Mouse (Mus musculus) adrenal gland (tissue): ENCODE results near the gene Syt6.
"Not testable (repeated sequence)": the region's sequence is repeated elsewhere in the genome, so short reads cannot be mapped to it uniquely, and the experiment has no call there.

ENCODE experiments used
- intact Hi-C: fragments of 180-260 bp; cut with DNase I; formaldehyde crosslinking; loops from one replicate; pipeline ENCODE4 v1.15.1; 2025
- microRNA-seq, 2 experiments: library from miRNA; unstranded; fragments of <30 nt; microRNA quantifications; one replicate each; pipeline ENCODE4; 2019

Syt6 gene

DNA sequence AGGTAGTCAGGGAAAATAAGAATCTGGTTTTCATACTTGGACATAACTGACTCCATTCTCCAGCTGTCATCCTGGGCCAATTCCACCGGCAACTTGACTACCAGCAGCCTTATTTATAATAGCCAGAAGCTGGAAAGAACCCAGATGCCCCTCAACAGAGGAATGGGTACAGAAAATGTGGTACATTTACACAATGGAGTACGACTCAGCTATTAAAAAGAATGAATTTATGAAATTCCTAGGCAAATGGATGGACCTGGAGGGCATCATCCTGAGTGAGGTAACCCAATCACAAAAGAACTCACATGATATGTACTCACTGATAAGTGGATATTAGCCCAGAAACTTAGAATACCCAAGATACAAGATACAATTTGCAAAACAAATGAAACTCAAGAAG is 70.9 kb downstream of the Syt6 start, which contains the start of gene Atg4a-ps:
Gene Atg4a-ps, minus strand, starts transcription at position 101 of the 400 bp plus-strand sequence.
- intact Hi-C loops, result not testable (repeated sequence)

DNA sequence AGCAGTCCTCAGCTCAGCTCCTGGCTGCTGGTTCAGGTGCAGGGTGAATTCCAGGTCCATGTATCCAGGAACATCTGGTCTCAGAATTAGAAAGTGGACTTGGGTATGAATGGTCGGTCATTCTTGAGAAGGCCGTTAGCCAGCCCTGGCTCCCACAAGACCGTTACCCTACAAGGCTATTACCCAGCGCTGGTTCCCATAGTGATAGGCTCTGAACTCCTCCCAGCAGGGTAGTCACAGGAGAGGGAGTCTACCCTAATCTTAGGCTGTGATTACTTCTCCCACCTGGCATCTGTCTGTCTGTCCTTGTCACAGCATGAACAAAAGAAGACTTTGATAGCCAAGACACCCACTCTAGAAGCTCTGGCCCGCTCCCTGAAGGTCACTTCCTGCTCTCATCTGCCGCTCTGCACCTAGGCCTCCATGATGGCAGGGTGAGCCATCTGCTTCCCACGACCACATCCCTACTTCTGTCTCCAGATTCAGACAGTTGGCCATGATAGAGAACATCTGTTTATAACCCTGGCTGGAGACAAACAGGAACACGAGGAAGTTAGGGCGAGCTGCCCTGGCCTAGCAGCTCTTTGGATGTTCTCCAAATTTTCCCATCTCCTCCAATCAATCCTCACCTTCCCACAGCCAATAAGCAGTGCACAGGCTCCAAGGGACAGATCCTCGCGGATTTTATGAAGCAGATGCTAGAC is 72.3 kb downstream of the Syt6 start:
- intact Hi-C loops, result no loop called here

DNA sequence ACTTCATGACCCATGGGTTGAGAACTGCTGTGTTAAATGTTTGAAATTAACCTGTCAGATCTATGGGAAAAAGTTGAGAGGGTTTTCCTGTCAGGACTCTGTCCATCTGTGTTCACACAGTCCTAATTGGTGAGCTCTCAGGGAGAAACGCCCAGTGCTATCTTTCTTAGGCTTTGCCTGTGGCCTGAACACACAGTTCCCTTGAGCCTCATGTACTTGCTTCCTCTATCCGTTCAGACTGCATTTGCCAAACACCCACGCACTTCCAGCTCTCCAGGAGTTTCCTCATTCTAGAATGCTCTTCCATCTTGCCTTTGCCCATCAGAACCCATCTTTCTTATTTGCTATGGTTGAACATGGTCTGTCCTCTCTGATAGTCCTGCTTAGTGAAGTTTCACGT is 73.5 kb downstream of the Syt6 start:
- intact Hi-C loops, result no loop called here

DNA sequence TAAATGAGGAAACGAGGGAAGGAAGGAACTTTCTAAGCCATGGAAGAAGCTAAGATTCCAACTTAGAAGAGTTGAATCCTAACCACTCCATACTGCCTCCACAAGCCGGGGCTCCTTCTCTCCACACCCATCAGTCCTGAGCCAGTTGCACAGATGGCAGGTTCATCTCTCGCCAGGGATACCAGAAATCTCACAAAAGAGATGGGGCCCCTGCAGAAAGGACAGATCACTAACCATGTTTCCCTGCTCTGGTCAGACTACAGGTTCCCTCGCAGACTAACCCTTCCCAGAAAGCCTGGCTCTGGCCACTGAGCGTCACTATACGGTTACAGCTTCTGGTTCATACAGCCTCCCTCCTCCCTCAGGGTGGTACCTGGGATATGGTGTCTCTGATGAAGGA is 74.7 kb downstream of the Syt6 start:
- intact Hi-C loops, result no loop called here

DNA sequence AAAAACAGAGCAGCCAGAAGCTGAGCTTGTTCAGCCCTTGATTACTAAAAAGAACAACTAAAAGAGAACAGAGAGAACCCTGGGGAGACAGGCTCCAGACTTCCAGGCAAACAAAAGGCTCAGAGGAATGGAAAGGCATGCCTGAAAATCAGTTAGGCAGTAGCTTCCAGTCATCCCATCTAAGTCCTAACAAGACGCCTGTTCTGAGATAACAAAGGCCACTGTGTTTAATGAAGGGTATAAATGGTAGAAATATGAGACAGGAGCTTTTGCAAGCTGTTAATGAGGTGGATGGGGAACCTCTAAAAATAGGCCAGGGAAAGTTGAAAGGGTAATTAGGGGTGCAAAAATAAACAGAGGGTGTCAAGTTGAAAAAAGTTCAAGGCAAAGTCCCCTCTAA is 75.4 kb downstream of the Syt6 start:
- intact Hi-C loops, result no loop called here

DNA sequence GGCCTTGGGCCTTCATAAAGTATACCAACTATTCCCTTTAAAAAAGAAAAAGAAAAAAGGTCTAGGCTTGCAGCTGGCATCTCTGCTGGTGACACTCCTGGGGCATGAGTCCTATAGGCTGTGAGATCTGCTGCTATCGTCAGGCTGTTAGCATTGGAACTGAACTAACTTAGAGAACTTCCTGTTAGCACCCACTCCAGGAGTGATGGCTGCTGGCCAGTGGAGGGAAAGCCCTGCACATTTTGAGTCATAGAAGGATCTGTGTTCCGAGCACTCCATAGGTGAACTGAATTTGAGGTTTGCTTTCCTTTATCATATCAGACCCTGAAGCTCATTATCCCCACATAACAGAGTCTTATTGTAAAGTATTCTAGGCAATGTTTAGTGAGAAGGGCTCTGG is 85.0 kb downstream of the Syt6 start:
- intact Hi-C loops, result no loop called here

DNA sequence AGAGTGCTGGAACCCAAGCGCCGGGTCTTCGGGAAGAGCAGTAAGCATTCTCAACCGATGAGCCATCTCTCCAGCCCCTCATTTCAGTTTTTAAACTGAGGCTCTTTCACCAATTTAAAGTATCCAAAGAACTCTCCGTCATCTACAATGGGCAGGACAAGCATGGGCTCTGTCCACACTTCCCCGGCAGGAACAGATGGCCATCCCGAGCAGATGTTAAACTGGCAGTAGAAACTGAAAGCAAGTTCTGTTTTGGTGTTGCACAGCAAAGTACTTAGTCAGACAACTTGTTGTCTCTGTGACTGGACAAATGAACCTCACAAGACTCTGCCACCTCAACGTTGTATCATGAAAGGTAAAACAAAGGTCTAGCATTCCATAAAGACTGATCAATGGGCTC is 86.7 kb downstream of the Syt6 start:
- intact Hi-C loops, result no loop called here

DNA sequence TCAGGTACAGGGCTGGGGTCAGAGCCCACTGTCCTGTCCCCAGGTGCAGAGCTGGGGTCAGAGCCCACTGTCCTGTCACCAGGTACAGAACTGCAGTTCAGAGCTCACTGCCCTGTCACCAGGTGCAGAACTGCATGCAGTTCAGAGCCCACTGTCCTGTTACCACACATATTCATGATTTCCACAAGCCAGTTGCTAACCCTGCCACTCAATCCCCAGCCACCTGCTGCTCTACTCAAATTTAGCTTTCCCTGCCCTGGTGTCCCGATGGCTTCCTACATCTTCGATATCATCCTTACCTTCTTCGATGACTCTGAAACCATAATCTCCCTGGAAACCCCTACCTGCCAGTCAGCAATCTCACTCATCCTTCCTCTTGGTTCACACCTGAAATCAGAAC is 88.4 kb downstream of the Syt6 start:
- intact Hi-C loops, result no loop called here

DNA sequence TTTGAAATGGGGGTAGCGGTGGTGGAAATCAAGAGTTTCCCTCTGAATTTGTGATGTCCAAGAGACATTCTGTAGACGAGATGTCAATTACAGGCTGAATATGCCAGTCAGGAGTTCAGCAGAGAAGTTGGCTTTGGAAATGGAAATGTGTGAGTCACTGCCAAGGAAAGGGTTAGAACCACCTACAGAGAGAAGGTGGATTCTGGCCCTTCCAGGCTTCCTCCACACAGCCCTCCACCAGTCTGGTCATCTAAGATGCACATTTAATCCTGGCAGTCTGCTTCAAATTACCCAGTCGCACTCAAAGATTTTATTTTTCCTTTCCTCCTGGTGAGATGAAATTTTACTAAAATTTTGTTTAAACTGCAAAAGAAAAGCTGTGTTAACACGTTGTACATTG is 97.1 kb downstream of the Syt6 start:
- intact Hi-C loops, result no loop called here

DNA sequence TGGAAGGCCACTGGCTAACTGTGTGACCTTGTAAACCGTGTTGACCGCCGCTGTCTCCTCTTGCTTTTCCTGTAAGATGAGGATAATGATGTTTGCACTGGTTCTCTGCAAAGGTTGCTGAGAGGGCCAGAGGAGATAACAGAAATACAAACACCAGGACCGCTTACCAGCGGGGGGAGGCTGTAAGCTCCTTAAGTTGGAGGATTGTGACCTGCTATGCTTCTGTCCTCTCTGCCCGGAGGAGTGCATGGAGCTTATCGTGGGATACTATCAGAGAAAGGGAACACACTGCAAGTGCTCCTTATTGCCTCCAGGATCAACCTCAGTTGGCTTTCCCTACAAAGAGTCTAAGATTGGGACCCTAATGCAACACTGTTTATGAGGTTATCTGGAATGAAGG is 97.7 kb downstream of the Syt6 start:
- intact Hi-C loops, result no loop called here

DNA sequence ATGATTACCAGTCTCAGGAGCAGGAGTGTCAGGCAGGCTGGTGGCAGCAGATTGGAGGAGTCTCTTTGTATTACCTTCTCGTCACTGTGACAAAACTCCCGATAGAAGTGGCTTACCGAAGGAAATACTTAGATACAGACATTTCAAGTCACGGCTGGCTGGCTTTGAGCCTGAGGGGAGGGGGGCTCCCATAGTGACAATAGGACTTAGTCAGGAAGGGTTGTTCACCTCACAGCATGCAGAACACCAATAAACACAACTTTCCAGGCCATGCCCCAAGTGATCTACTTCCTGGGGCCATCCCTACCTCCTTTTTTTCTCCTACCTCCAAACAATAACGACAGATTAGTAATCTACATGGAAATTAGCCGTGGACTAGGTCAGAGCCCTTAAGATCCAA is 103.8 kb downstream of the Syt6 start:
- intact Hi-C loops, result no loop called here

DNA sequence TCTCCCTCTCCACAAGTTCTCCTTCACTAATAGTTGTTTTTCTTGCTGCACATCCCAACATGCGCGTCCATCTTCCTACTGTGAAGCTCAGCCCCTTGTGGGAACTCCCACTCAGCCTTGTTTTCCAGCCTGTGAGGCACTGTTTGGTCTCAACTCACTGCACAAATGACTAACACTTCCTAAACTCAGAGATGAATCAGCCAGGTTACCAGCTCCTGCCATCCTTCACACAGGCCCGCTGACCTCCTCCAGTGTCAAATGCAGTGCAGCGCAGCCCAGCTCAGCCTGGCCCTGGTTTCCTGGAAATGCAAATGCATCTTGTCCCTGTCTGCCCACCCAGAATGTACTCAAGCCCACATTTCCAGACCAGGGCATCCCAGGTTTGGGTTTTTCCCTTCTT is 107.4 kb downstream of the Syt6 start:
- intact Hi-C loops, result no loop called here

DNA sequence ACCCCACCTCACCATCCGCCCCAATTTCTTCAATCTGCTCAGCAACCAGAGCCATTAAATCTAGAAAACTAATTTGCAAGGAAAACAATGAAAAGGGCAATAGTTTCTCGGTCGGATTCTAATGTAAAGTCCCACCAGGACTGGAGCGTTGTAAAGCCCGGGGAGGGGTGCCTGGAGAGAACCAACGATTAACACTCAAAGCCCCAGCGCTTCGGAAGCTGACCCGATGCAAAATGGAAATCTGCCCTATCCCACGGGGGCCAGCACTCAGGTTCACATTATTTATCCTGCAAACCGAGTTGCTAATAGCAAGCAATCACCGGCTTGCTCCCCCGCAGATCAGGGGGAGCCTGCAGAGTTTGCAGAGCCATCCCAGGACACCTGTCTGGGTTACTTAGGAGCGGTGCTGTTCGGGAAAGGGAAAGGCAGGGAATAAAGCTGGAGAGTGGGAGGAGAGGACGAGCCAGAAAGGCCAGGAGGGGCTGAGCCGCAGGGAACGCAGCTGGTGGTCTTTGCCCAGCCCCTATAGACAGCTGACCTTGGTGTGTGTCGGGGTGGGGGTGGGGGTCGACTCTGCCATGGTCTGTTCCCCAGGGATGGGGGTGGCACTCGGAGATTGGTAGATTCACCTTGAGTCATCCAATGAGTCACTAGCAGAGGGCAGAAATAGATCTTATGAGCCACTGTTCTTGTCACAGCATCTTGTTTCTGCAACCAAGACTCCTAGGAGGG is 108.4 kb downstream of the Syt6 start:
- intact Hi-C loops, result no loop called here

DNA sequence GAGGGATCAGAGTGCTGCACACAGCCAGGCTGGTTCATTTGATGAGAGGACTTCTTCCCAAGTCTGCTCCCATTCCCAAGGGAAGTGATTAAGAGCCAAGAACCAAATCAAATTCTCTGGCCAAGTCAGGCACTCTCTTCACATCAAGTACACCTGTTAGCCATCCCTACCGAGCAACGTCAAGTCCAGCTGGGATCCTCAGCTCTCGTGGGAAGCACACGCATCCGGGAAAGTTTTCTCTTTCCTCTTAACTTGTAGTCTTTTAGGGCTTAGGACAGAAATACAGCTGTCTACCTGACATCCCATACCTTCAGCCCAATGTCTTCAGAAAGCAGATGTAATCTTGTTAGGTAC is 108.9 kb downstream of the Syt6 start:
- intact Hi-C loops, result no loop called here

DNA sequence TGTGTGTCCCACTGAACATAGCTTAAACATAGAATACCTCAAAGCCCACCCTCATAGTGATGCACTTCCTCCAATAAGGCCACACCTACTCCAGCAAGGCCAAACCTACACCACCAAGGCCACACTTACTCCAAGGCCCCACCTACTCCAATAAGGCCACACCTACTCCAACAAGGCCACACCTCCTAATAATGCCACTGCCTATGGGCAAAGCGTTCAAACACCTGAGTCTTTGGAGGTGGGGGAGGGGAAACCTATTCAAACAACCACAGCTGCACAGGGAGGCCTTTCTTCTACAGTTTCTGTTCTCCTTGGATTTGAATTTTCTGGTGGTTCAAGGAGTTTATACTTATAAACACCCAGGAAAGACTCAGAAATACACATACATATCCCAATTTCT is 114.0 kb downstream of the Syt6 start:
- intact Hi-C loops, result no loop called here

DNA sequence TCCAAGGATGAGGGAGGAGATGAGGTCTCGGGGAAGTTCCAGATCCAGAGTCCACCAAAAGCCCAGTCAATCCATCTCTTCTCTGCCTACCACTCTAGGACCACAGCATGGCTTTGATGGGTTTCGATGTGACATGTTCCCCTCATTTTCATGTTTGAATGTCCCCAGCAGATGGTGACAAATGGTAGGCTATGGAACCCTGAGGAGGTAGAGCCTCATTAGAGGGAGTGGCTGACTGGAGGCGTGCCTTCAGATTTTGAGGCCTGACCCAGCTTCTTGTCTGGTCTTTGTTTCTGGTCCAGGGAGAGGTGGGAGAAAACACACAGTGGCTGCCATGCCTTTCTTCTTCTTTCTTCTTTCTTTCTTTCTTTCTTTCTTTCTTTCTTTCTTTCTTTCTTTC is 115.5 kb downstream of the Syt6 start:
- intact Hi-C loops, result no loop called here

Small RNA genes within 50 kb of the gene (microRNA-seq; reads per million reads assigned to microRNA genes)
- gene Gm25325, result 0 reads per million in 2 experiments
